Mouse (Mus musculus) myocyte (in vitro differentiated cells): Measurements from ENCODE around the gene Pigb.

Source experiments
- E2F4 ChIP-seq: IDR thresholded peaks from one replicate; pipeline ENCODE4 v1.6.1; 2011; ENCODE audit warnings: mild to moderate bottlenecking, control low read depth, moderate library complexity; ENCODE audit not compliant: insufficient read depth
- MAX ChIP-seq: IDR thresholded peaks from one replicate; pipeline ENCODE4 v1.6.1; 2011; ENCODE audit warnings: low read depth, mild to moderate bottlenecking, control low read depth
- POLR2A ChIP-seq: IDR thresholded peaks from one replicate; pipeline ENCODE4 v1.6.1; 2011; ENCODE audit warnings: low read depth, mild to moderate bottlenecking, control low read depth, moderate library complexity; ENCODE audit not compliant: insufficient read length
- POLR2AphosphoS2 ChIP-seq: IDR thresholded peaks from one replicate; pipeline ENCODE4 v1.6.1; 2011; ENCODE audit warnings: low read depth, control low read depth; ENCODE audit not compliant: insufficient read length
- REST ChIP-seq: IDR thresholded peaks from one replicate; pipeline ENCODE4 v1.6.1; 2011; ENCODE audit warnings: mild to moderate bottlenecking, control low read depth, moderate library complexity; ENCODE audit not compliant: insufficient read depth, insufficient read length
- USF1 ChIP-seq: IDR thresholded peaks from one replicate; pipeline ENCODE4 v1.6.1; 2011; ENCODE audit warnings: low read depth, mild to moderate bottlenecking, control low read depth, moderate library complexity

DNA sequence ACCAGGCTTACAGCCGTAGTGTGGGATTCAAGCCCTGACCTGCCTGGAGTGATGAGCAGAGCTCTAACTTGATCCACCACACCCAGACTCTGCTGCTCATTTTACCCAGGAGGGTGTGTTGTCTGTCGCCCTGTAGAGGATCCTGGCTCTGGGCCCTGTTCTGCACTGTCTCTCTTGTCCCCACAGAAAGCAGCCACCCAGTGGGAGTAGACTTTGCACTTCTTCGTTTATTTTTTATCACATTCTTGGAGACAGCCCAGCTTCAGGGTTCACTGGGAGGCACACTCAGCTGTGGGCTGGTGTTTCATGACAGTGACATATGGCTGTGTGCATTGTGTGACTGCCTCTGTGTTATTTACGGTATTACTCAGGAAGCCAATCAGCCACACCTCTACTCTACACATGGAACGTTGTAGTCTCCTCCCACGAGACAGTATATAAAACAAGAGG, 28.1 kb upstream of the Pigb start:
- TF ChIP-seq POLR2A = no peak
- TF ChIP-seq MAX = no peak
- no peak for TF ChIP-seq POLR2AphosphoS2
- TF ChIP-seq E2F4 = no peak
- no peak for TF ChIP-seq USF1
- TF ChIP-seq REST = no peak
